Mouse (Mus musculus): ENCODE data around the gene Pik3r4. TPM values are rescaled to one million over a fixed set of nuclear protein-coding genes. Genes with fewer than 3 reads are reported as not detected.
"Not testable (repeated sequence)": the region's sequence is repeated elsewhere in the genome, so short reads cannot be mapped to it uniquely, and the experiment has no call there.

The Pik3r4 gene
- 10 to 100 TPM; 22.8 to 22.9 TPM for total RNA-seq (2021)

- peak; percentile 74 for DNase-seq (ENCODE audit: low spot score)
- intact Hi-C loops (cut with DNase I): loop anchor here (10.0 kb wide), 1 partner anchor 148 kb away; no protein-coding TSS in a partner anchor
These were observed at the start of gene Pik3r4 for GRCm38 (mm10) chr9:105642460-105643371. Gene Pik3r4, plus strand, starts transcription at chr9:105642978.

DNA sequence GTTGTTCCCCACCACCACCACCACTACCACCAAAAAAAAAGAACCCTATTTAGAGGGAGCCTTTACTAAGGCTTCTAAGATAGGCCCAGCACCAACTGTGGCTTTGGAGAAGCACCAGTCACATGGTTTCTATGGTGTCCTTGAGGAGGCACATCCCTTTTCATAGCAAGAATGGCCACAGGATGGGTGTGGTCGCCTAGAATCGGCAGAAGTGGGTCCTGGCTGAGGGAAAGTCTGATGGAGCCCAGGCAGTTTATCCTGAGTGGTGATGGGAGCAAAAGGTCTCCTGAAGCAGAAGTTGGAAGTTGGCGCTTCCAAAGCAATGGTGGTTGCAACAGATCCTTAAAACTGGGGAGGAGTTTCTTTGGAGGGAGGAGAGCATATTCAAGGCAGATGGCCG lies 43.9 kb upstream of the Pik3r4 start:
- no peak for DNase-seq (ENCODE audit: low spot score)
- intact Hi-C loops (cut with DNase I): no loop called here

GRCm38 (mm10) chr9:105611980-105612771 lies 30.6 kb upstream of the Pik3r4 start:
- peak; percentile 5 for DNase-seq (ENCODE audit: low spot score)
- intact Hi-C loops (cut with DNase I): no loop called here

GRCm38 (mm10) chr9:105612919-105613318 lies 29.9 kb upstream of the Pik3r4 start:
- intact Hi-C loops (cut with DNase I): no loop called here
- DNase-seq (ENCODE audit: low spot score): no peak

GRCm38 (mm10) chr9:105615952-105616351 lies 26.8 kb upstream of the Pik3r4 start:
- no peak for DNase-seq (ENCODE audit: low spot score)
- intact Hi-C loops (cut with DNase I): loop anchor here (5.0 kb wide), 1 partner anchor 119 kb away; no protein-coding TSS in a partner anchor

DNA sequence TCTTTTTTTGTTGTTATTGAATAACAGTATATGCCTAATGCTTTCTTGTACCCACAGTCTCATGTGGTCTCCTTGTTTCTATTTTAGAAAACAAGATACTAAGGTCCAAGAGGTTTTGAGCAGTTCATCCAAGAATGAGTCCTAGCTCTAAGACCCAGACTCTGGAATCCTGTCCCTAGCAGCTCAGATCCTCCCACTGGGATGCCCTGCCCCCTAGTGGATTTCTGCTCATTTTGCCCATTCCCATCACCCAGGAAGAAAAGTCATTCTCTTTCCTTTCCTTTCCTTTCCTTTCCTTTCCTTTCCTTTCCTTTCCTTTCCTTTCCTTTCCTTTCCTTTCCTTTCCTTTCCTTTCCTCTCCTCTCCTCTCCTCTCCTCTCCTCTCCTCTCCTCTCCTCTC lies 25.5 kb upstream of the Pik3r4 start:
- intact Hi-C loops (cut with DNase I): loop anchor here (5.0 kb wide), 1 partner anchor 120 kb away; no protein-coding TSS in a partner anchor
- DNase-seq (ENCODE audit: low spot score): not testable (repeated sequence)

DNA sequence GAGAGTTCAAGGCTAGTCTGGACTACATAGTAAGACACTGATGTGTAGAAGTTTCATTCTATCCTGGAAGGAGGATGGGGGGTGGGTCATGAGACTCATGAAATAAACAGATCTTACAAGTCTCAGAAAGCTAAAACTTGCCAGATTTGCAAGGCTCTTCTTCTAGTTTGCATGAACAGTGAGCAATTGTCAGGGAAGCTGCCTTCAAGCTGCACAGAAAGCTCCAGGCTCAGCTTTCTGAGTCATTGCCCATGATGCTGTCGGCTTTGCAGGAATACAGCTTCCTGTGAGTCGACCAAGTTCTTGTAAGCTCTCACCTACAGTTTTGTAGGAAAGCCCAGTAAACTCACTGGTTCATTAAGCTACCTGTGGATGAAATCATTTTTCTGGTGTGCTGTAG lies 8.8 kb upstream of the Pik3r4 start:
- DNase-seq (ENCODE audit: low spot score): no peak
- intact Hi-C loops (cut with DNase I): no loop called here

- intact Hi-C loops (cut with DNase I): loop anchor here (10.0 kb wide), 1 partner anchor 147 kb away; no protein-coding TSS in a partner anchor
- not testable (repeated sequence) for DNase-seq (ENCODE audit: low spot score)
These were observed 1.4 kb upstream of the Pik3r4 start for GRCm38 (mm10) chr9:105641377-105641776.

DNA sequence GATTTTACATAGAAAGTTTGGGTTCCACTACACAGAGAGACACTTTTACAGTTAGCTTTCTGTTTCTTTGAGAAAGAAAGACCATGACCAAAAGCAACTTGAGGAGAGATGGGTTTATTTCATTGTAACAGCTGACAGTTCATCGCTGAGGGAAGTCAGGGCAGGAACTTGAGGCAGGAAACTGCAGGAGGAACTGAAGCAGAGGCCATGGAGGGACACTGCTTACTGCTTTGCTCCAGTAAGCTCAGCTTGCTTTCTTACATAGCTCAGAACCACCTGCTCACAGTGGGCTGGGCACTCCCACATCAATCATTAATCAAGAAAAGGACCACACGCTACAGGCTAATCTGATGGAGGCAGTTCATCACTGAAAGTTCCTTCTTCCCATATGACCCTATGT lies 13.4 kb downstream of the Pik3r4 start:
- no peak for DNase-seq (ENCODE audit: low spot score)
- intact Hi-C loops (cut with DNase I): no loop called here

DNA sequence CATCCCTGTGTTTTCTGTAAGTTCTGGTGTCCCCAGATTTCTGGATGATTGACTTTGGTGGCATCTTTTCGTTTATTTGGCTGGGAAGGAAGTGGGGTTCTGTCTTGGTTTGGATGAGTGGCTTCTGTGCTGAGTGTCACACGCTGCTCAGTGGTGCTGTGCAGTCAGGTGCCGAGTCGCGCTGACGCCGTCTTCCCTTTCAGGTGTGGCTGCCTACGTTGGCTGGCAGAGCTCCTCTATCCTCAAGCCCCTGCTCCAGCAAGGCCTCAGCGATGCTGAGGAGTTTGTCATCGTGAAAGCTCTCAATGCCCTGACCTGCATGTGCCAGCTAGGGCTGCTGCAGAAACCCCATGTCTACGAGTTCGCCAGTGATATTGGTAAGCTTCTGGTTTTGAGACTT lies 15.4 kb downstream of the Pik3r4 start:
- intact Hi-C loops (cut with DNase I): no loop called here
- no peak for DNase-seq (ENCODE audit: low spot score)

GRCm38 (mm10) chr9:105659877-105660276 lies 17.1 kb downstream of the Pik3r4 start:
- DNase-seq (ENCODE audit: low spot score): no peak
- intact Hi-C loops (cut with DNase I): no loop called here

DNA sequence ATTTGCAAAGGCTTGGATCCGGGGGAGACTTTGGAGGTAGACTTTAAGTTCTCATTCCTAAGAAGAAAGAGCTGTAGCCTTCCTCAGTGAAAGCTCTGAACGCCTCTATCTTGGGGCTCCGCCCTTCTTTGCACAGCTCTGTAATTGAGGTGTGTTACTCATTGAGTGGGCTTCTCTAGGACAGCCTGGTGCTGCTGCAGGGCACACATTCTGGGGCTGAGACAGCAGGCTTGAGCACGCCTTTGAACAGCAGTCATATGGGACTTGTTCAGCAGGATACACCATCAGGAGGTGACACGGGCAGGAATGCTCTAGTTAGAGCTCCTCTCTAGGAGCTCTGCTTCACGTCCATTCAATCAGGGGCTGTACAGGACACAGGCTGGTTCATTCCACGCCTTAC lies 22.5 kb downstream of the Pik3r4 start:
- no peak for DNase-seq (ENCODE audit: low spot score)
- intact Hi-C loops (cut with DNase I): no loop called here

DNA sequence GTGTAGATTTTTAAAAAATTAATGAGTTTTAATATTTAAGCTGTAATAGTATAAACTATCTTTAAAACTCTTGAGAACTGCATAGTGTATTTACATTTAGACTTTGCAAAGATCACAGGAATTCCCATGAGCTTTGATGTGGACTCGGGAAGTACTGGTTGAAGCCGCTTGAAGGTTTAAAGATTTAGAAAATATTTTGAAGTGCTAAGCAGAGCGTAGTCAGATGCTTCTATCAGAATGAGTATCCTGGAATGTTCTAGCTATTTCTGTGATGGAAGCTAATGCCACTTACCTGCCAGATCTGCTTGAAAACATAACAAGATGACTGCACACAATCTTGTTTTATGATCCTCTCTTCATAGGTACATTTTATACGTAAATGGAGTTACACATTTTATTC lies 28.1 kb downstream of the Pik3r4 start:
- DNase-seq (ENCODE audit: low spot score): no peak
- intact Hi-C loops (cut with DNase I): no loop called here

- intact Hi-C loops (cut with DNase I): no loop called here
- no peak for DNase-seq (ENCODE audit: low spot score)
These were observed 29.3 kb downstream of the Pik3r4 start for GRCm38 (mm10) chr9:105672032-105672431.

DNA sequence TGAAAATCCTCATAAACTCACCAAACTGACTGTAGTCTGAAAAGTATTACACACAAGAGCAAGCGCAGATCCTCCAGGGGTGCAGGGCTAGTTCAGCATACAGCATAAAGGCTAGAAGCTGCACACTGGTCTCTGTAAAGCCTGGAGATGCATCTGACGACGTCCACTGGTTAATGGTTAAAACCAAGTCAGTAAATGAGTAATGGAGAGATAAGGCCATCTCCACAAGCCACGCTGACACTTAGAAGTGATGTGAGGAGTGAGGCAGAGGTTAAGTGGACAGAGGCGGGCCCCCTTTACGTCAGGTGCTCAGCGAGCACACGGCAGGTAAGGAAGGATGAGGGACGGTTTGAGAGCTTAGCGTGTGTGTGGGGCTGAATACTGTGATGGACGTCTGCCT lies 33.2 kb downstream of the Pik3r4 start:
- DNase-seq (ENCODE audit: low spot score): no peak
- intact Hi-C loops (cut with DNase I): no loop called here

DNA sequence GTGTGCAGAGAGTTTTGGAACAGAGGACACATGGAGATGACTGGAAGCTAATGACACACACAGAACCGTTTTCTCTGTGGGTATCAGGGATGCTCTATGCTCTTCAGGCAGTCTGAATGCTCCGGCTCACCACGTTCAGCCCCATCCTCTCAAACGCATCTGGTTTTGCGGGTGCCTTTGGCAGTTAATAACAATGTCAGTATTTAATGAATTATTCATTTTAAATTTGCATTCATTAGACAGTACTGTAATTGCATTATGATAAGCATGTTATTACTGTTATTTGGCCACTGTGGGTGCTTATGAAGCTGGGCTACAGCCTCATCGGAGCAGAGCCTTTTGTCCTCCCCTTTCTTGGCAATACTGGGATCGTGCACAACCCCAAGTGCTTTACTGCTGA lies 38.6 kb downstream of the Pik3r4 start:
- DNase-seq (ENCODE audit: low spot score): no peak
- intact Hi-C loops (cut with DNase I): no loop called here

GRCm38 (mm10) chr9:105684549-105685165 lies 41.9 kb downstream of the Pik3r4 start:
- no peak for DNase-seq (ENCODE audit: low spot score)
- intact Hi-C loops (cut with DNase I): no loop called here

GRCm38 (mm10) chr9:105689485-105689884 lies 46.7 kb downstream of the Pik3r4 start:
- intact Hi-C loops (cut with DNase I): no loop called here
- no peak for DNase-seq (ENCODE audit: low spot score)

DNA sequence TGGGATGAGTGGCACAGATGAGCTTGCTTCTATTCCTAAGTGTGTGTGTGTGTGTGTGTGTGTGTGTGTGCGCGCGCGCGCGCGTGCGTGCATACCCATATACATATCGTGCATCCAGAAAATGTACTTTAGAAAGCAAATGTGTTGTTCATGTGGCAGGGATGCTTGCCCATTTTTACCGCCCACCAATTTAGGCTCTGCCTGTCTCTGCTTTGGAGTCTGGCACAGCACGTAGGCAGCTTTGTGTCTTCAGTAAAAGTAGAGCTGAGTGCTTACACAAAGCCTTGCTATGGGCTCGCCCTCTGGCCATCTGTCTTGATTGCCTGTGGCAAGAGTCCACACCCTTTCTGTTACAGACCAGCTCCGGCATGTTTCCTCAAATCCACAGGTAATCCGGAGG lies 49.7 kb downstream of the Pik3r4 start:
- intact Hi-C loops (cut with DNase I): loop anchor here (5.0 to 10.0 kb wide), 4 partner anchors 295 to 582 kb away; no protein-coding TSS in a partner anchor
- DNase-seq (ENCODE audit: low spot score): no peak

DNA sequence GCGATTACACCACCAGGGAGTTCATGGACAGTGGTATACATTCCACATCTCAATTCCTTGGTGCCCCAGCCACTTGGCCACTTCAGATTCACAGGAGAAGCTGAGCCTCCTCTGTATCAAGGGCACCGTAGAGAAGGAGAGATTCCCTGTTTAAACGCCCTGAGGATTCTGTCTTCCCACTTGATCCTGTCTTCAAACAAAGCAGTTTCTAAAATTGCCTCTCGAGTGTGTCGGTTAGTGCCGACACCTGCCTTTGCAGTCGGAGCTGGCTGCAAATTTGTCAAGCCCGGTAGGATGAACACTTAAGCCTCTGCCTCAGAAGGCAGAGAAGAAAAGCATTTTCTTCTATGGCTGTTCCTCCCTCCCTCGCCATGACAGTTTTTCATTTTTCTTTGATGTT lies 50.3 kb downstream of the Pik3r4 start:
- intact Hi-C loops (cut with DNase I): loop anchor here (1.0 to 10.0 kb wide), 5 partner anchors 165 to 582 kb away; no protein-coding TSS in a partner anchor
- no peak for DNase-seq (ENCODE audit: low spot score)

Data from heart, postnatal 25 days (tissue).